Mouse (Mus musculus) stomach, postnatal 0 days (tissue): ENCODE measurements around the gene Smc2.

ENCODE experiments used
- CTCF ChIP-seq: IDR thresholded peaks from 2 replicates; pipeline ENCODE4 v1.5.1; 2016; ENCODE audit warnings: antibody characterized with exemption, low read depth, mild to moderate bottlenecking, moderate library complexity
- EP300 ChIP-seq: optimal IDR thresholded peaks from 2 replicates; pipeline ENCODE3; 2016; ENCODE audit warnings: antibody characterized with exemption

- no peak for TF ChIP-seq CTCF
- TF ChIP-seq EP300: no peak
Observed at GRCm38 (mm10) chr4:52526464-52526863, 87.4 kb downstream of the Smc2 start.
